Mouse (Mus musculus): Measurements from ENCODE around the gene Tmem266. TPM values are rescaled to one million over a fixed set of nuclear protein-coding genes. Genes with fewer than 3 reads are reported as not detected.

Gene Tmem266
- polyA plus RNA-seq, 1 experiment: 0.36 TPM

DNA sequence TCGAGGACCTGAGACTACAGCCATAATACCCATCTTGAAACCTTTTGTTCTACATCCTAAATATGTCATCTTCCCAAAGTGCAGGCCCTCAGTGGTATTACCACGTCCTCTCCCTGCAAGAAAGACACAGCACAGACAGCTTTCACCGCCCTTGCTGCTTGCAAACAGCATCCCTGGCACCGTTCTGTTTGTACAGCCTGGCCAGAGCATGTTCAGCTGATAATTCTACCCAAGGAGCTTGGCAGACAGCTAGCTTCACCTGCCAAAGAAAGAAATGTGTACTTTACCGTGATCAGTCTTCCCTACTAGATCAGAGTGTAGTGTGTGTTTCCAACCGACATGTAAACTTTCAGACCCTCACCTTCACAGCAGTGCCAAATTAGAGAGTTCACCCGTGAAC, 45.2 kb downstream of the Tmem266 start:
- H3K27ac ChIP-seq (ENCODE audit: insufficient read depth, low read length): no peak overlapping the region
- H3K9ac ChIP-seq (ENCODE audit: low read depth, poor library complexity, severe bottlenecking): no peak overlapping the region

DNA sequence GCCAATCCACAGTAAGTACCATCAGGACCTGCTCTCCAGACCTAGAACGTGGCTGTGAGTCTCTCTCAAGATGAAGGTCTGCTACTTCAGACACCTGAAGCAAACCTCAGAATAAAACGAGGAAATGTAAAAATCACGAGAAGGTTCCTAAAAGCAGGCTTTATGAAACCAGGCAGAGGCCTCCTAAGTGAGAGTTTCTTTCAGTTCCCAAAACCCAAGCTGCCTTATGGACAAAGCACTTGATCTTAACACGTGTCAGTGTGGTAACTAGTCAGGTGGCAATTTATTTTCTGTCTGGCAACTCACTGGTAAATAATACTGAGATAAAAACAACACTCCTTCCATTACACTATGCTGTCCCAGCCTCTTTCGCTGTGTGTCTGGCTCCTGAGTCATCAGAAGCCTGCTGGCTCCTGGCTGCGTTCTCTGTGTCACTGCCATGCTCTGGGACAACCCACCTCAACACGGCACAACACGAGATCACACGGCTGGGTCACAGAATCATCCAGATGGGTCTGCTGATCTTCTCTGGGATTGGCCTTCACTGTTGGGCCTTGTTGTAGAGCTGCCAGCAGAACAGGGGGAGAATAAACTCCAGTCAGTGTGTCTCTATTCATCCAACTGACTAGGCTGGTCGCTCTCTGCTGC, 51.0 kb downstream of the Tmem266 start:
- Histone ChIP-seq H3K4me3 (ENCODE audit: low read depth, low read length) (no peak overlapping the region), H3K36me3 (ENCODE audit: control insufficient read depth, insufficient read depth, low read length, poor library complexity, severe bottlenecking) (no peaks in the 10 kb centered on the region), H3K9me3 (replicated peaks; ENCODE audit: control insufficient read depth, insufficient read depth, low read length, poor library complexity, severe bottlenecking) (no peaks in the 10 kb centered on the region), H3K27ac (ENCODE audit: insufficient read depth, low read length) (no peak overlapping the region), H3K4me1 (ENCODE audit: control insufficient read depth, insufficient read depth, low read length) (no peaks in the 10 kb centered on the region), H3K9ac (ENCODE audit: low read depth, poor library complexity, severe bottlenecking) (no peak overlapping the region), H3K27me3 (ENCODE audit: control insufficient read depth, insufficient read depth, low read length, poor library complexity, severe bottlenecking) (no peaks in the 10 kb centered on the region)
- TF ChIP-seq EP300 (IDR thresholded peaks at IDR 0.05; ENCODE audit: insufficient read depth, low read depth, low read length): no peak
- TF ChIP-seq CTCF (IDR thresholded peaks at IDR 0.05; ENCODE audit: low read depth, low read length): no peak
- no peak for TF ChIP-seq POLR2A (IDR thresholded peaks at IDR 0.05; ENCODE audit: insufficient read depth, low read length)

More for the DNA sequence above, 45.2 kb downstream of the Tmem266 start:
- Histone ChIP-seq H3K4me1 (ENCODE audit: control insufficient read depth, insufficient read depth, low read length) (no peaks in the 10 kb centered on the region), H3K4me3 (ENCODE audit: low read depth, low read length) (no peak overlapping the region), H3K27me3 (ENCODE audit: control insufficient read depth, insufficient read depth, low read length, poor library complexity, severe bottlenecking) (no peaks in the 10 kb centered on the region), H3K9me3 (replicated peaks; ENCODE audit: control insufficient read depth, insufficient read depth, low read length, poor library complexity, severe bottlenecking) (no peaks in the 10 kb centered on the region), H3K36me3 (ENCODE audit: control insufficient read depth, insufficient read depth, low read length, poor library complexity, severe bottlenecking) (no peaks in the 10 kb centered on the region)
- TF ChIP-seq CTCF (IDR thresholded peaks at IDR 0.05; ENCODE audit: low read depth, low read length) (no peak), EP300 (IDR thresholded peaks at IDR 0.05; ENCODE audit: insufficient read depth, low read depth, low read length) (no peak), POLR2A (IDR thresholded peaks at IDR 0.05; ENCODE audit: insufficient read depth, low read length) (no peak)

DNA sequence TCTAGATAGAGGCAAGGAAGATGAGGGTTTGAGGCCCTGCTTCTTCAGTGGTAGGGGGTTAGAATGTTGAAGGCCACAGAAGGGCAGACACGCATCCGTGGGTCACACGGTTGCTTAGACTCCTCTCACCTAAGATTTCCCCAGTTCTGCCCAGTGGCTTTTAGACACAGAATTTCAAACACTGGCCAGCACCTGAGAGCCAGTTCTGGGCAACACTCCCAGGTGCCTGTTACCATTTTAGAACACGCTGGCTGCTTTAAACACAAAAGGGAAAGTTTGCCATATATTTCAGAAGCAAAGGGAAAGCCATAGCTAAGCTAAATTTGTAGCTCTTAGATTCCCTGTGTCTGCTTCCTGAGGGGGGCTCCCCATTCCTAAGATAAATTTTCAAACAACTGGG, 54.7 kb downstream of the Tmem266 start:
- H3K36me3 ChIP-seq (ENCODE audit: control insufficient read depth, insufficient read depth, low read length, poor library complexity, severe bottlenecking): no peaks in the 10 kb centered on the region
- TF ChIP-seq CTCF (IDR thresholded peaks at IDR 0.05; ENCODE audit: low read depth, low read length) (no peak), POLR2A (IDR thresholded peaks at IDR 0.05; ENCODE audit: insufficient read depth, low read length) (no peak), EP300 (IDR thresholded peaks at IDR 0.05; ENCODE audit: insufficient read depth, low read depth, low read length) (no peak)
- H3K27me3 ChIP-seq (ENCODE audit: control insufficient read depth, insufficient read depth, low read length, poor library complexity, severe bottlenecking): no peaks in the 10 kb centered on the region

DNA sequence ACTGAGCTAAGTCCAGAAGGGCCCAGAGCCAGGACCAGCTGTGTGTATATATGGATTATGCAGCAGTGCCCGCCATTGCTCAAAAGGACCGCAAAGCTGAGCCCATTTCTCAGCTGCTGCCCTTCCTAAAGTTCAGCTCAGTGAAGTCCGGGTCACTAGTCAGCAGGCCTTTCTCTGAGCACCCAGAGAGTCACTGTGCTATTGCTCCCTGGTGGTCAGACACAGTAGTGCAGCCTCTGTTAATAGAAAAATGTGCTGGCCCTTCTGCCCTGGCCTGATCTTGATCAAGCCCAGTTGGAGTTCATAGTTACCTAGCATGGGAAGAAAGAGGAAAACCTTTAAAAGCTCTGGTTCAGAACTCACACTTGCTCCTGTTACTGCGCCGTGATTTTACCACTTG, 55.7 kb downstream of the Tmem266 start:
- Histone ChIP-seq H3K4me1 (ENCODE audit: control insufficient read depth, insufficient read depth, low read length) (no peaks in the 10 kb centered on the region), H3K4me3 (ENCODE audit: low read depth, low read length) (no peak overlapping the region), H3K9me3 (replicated peaks; ENCODE audit: control insufficient read depth, insufficient read depth, low read length, poor library complexity, severe bottlenecking) (no peaks in the 10 kb centered on the region), H3K36me3 (ENCODE audit: control insufficient read depth, insufficient read depth, low read length, poor library complexity, severe bottlenecking) (no peaks in the 10 kb centered on the region), H3K9ac (ENCODE audit: low read depth, poor library complexity, severe bottlenecking) (no peak overlapping the region), H3K27me3 (ENCODE audit: control insufficient read depth, insufficient read depth, low read length, poor library complexity, severe bottlenecking) (no peaks in the 10 kb centered on the region), H3K27ac (ENCODE audit: insufficient read depth, low read length) (no peak overlapping the region)
- no peak for TF ChIP-seq POLR2A (IDR thresholded peaks at IDR 0.05; ENCODE audit: insufficient read depth, low read length)
- TF ChIP-seq CTCF (IDR thresholded peaks at IDR 0.05; ENCODE audit: low read depth, low read length): peak; percentile 60

More for the DNA sequence above, 54.7 kb downstream of the Tmem266 start:
- Histone ChIP-seq H3K9me3 (replicated peaks; ENCODE audit: control insufficient read depth, insufficient read depth, low read length, poor library complexity, severe bottlenecking) (no peaks in the 10 kb centered on the region), H3K4me1 (ENCODE audit: control insufficient read depth, insufficient read depth, low read length) (no peaks in the 10 kb centered on the region), H3K9ac (ENCODE audit: low read depth, poor library complexity, severe bottlenecking) (no peak overlapping the region), H3K4me3 (ENCODE audit: low read depth, low read length) (no peak overlapping the region), H3K27ac (ENCODE audit: insufficient read depth, low read length) (no peak overlapping the region)

DNA sequence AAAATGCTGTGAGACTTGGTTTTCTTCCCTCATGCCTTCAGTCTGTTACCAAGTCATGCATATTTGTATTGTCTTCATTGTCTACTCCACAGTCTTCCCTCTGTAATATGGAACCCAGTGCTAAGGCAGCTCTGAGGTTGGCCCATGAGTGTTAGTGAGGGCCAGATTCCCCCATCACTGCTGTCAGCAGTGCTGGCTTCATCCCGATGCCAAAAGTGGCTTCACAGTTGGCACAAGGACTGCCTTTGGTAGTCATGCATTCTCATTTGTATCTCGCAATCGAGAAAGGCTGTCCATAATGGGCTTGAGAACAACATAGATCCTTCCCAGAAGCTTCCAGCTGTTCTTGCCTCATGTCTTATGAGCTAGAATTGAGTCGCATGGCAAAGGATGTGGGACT, 59.4 kb downstream of the Tmem266 start:
- Histone ChIP-seq H3K4me1 (ENCODE audit: control insufficient read depth, insufficient read depth, low read length) (no peaks in the 10 kb centered on the region), H3K4me3 (ENCODE audit: low read depth, low read length) (no peak overlapping the region), H3K9me3 (replicated peaks; ENCODE audit: control insufficient read depth, insufficient read depth, low read length, poor library complexity, severe bottlenecking) (no peaks in the 10 kb centered on the region), H3K9ac (ENCODE audit: low read depth, poor library complexity, severe bottlenecking) (no peak overlapping the region), H3K36me3 (ENCODE audit: control insufficient read depth, insufficient read depth, low read length, poor library complexity, severe bottlenecking) (no peaks in the 10 kb centered on the region), H3K27ac (ENCODE audit: insufficient read depth, low read length) (no peak overlapping the region), H3K27me3 (ENCODE audit: control insufficient read depth, insufficient read depth, low read length, poor library complexity, severe bottlenecking) (no peaks in the 10 kb centered on the region)
- TF ChIP-seq EP300 (IDR thresholded peaks at IDR 0.05; ENCODE audit: insufficient read depth, low read depth, low read length): no peak
- no peak for TF ChIP-seq POLR2A (IDR thresholded peaks at IDR 0.05; ENCODE audit: insufficient read depth, low read length)
- no peak for TF ChIP-seq CTCF (IDR thresholded peaks at IDR 0.05; ENCODE audit: low read depth, low read length)

DNA sequence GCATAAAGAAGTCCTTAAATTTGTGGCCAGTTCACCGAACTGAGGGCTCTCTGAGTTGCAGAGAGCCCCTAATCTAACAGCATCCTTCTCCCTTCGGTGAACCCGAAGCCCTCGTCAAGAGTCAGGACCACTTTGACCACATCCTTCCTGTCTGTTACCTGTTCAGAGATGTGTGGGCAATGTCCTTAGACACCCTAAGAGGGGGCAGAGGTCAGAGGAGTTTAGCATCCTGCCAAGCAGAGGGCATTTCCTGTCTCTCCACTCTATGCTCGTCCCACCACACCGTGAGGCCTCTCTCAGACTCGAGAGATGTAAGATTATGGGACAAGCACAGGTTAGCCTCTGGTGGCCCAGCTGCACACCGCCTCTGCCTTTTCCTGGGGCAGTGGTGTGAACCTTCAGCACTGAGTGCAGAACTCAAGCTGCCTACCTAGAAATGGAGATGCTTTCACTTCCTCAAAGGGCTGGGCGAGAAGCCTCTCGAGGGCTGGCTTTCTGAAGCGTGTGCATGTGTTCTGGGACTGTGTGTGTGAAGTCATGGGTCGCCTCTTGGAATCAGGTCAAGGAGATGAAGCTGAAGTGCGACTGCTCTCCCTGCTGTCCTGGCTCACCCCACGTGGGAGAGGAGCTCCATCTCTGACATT, 61.3 kb downstream of the Tmem266 start:
- Histone ChIP-seq H3K36me3 (ENCODE audit: control insufficient read depth, insufficient read depth, low read length, poor library complexity, severe bottlenecking) (no peaks in the 10 kb centered on the region), H3K4me1 (ENCODE audit: control insufficient read depth, insufficient read depth, low read length) (no peaks in the 10 kb centered on the region), H3K27me3 (ENCODE audit: control insufficient read depth, insufficient read depth, low read length, poor library complexity, severe bottlenecking) (no peaks in the 10 kb centered on the region), H3K9ac (ENCODE audit: low read depth, poor library complexity, severe bottlenecking) (no peak overlapping the region), H3K4me3 (ENCODE audit: low read depth, low read length) (no peak overlapping the region), H3K27ac (ENCODE audit: insufficient read depth, low read length) (no peak overlapping the region), H3K9me3 (replicated peaks; ENCODE audit: control insufficient read depth, insufficient read depth, low read length, poor library complexity, severe bottlenecking) (no peaks in the 10 kb centered on the region)
- TF ChIP-seq EP300 (IDR thresholded peaks at IDR 0.05; ENCODE audit: insufficient read depth, low read depth, low read length) (no peak), CTCF (IDR thresholded peaks at IDR 0.05; ENCODE audit: low read depth, low read length) (no peak), POLR2A (IDR thresholded peaks at IDR 0.05; ENCODE audit: insufficient read depth, low read length) (no peak)
